Mouse (Mus musculus) bone marrow macrophage, adult 2 months (primary cell): ENCODE results near the gene Drap1. TPM values are rescaled to one million over a fixed set of nuclear protein-coding genes. Genes with fewer than 3 reads are reported as not detected.

Source experiments
- H3K27ac ChIP-seq: 2 replicates; pipeline ENCODE4 v1.5.1; 2012; ENCODE audit warnings: low read depth, low read length; ENCODE audit not compliant: insufficient read depth
- H3K4me1 ChIP-seq: 2 replicates; pipeline ENCODE4 v1.6.1; 2012; ENCODE audit warnings: low read length; ENCODE audit not compliant: control insufficient read depth, insufficient read depth
- H3K4me3 ChIP-seq: 2 replicates; pipeline ENCODE4 v1.5.1; 2012; ENCODE audit warnings: mild to moderate bottlenecking, low read length, moderate library complexity; ENCODE audit not compliant: insufficient read depth
- CTCF ChIP-seq: IDR thresholded peaks from 2 replicates; pipeline ENCODE4 v1.5.1; 2012; ENCODE audit warnings: low read depth, mild to moderate bottlenecking, low read length, moderate library complexity
- POLR2A ChIP-seq: IDR thresholded peaks from 2 replicates; pipeline ENCODE4 v1.6.1; 2012; ENCODE audit warnings: mild to moderate bottlenecking, low read depth, low read length, borderline replicate concordance
- polyA plus RNA-seq: library from polyadenylated mRNA; stranded (reverse); fragments of >200 nt; gene quantifications from 2 replicates; pipeline ENCODE4 v1.2.4, GENCODE M21; 2012; ENCODE audit not compliant: missing spikeins, insufficient read depth, insufficient read length

The Drap1 gene
- polyA plus RNA-seq: 160 and 167 TPM in 2 replicates

GRCm38 (mm10) chr19:5424782-5425741 lies at the start of gene Drap1, which contains the start of gene AI837181:
Gene Drap1, minus strand, starts transcription at chr19:5424979.
Gene AI837181, plus strand, starts transcription at chr19:5425144.
- Histone ChIP-seq H3K4me3 (peak within 1 kb of the TSS; percentile 98), H3K4me1 (peaks cover 16% of the 10 kb centered on the region; the same call in 1 of the 2 replicates), H3K27ac (peak within 1 kb of the TSS; percentile 79)
- TF ChIP-seq CTCF (no peak), POLR2A (no peak)

- TF ChIP-seq CTCF: no peak
- TF ChIP-seq POLR2A: no peak
- peak within 1 kb of the TSS; percentile 48 for H3K4me3 ChIP-seq
- H3K27ac ChIP-seq: no peak within 1 kb of the TSS; the same call in 1 of the 2 replicates
- 0 out of 2 replicates have a peak, but pooled peaks cover 2% of the 10 kb centered on the region for H3K4me1 ChIP-seq
These were observed 48.9 kb upstream of the Drap1 start, which contains the start of gene Efemp2 for GRCm38 (mm10) chr19:5473720-5474119. Gene Efemp2, plus strand, starts transcription at chr19:5473954.

GRCm38 (mm10) chr19:5472857-5473256 lies 48.1 kb upstream of the Drap1 start:
- Histone ChIP-seq H3K4me3 (no peak overlapping the region), H3K4me1 (0 out of 2 replicates have a peak, but pooled peaks cover 2% of the 10 kb centered on the region), H3K27ac (no peak overlapping the region)
- TF ChIP-seq POLR2A (no peak), CTCF (no peak)

GRCm38 (mm10) chr19:5471846-5472245 lies 47.1 kb upstream of the Drap1 start:
- Histone ChIP-seq H3K4me1 (0 out of 2 replicates have a peak, but pooled peaks cover 2% of the 10 kb centered on the region), H3K27ac (no peak overlapping the region), H3K4me3 (no peak overlapping the region)
- TF ChIP-seq POLR2A (no peak), CTCF (no peak)

- Histone ChIP-seq H3K27ac (no peak within 1 kb of the TSS), H3K4me1 (0 out of 2 replicates have a peak, but pooled peaks cover under 1% of the 10 kb centered on the region), H3K4me3 (no peak within 1 kb of the TSS)
- TF ChIP-seq POLR2A: no peak
- no peak for TF ChIP-seq CTCF
These were observed 43.6 kb upstream of the Drap1 start, which contains the start of gene Ctsw for GRCm38 (mm10) chr19:5468374-5468773. Gene Ctsw, minus strand, starts transcription at chr19:5468507.

- Histone ChIP-seq H3K4me3 (no peak overlapping the region), H3K27ac (no peak overlapping the region), H3K4me1 (no peaks in the 10 kb centered on the region)
- TF ChIP-seq POLR2A (no peak), CTCF (no peak)
These were observed 42.2 kb upstream of the Drap1 start for GRCm38 (mm10) chr19:5466916-5467500.

- no peak overlapping the region for H3K4me3 ChIP-seq
- no peak for TF ChIP-seq CTCF
- TF ChIP-seq POLR2A: no peak
- H3K27ac ChIP-seq: no peak overlapping the region
- peaks cover 6% of the 10 kb centered on the region; the same call in 1 of the 2 replicates for H3K4me1 ChIP-seq
These were observed 40.3 kb upstream of the Drap1 start for GRCm38 (mm10) chr19:5465037-5465436.

GRCm38 (mm10) chr19:5463791-5464562 lies 39.2 kb upstream of the Drap1 start:
- peaks cover 8% of the 10 kb centered on the region for H3K4me1 ChIP-seq
- no peak overlapping the region for H3K27ac ChIP-seq
- TF ChIP-seq CTCF (peak; percentile 81), POLR2A (no peak)
- no peak overlapping the region for H3K4me3 ChIP-seq

GRCm38 (mm10) chr19:5463212-5463611 lies 38.4 kb upstream of the Drap1 start:
- Histone ChIP-seq H3K4me3 (no peak overlapping the region), H3K4me1 (peaks cover 8% of the 10 kb centered on the region), H3K27ac (no peak overlapping the region)
- no peak for TF ChIP-seq CTCF
- no peak for TF ChIP-seq POLR2A
